13 mouse cellular contexts compared by ENCODE assay signal in the genomic region with DNA sequence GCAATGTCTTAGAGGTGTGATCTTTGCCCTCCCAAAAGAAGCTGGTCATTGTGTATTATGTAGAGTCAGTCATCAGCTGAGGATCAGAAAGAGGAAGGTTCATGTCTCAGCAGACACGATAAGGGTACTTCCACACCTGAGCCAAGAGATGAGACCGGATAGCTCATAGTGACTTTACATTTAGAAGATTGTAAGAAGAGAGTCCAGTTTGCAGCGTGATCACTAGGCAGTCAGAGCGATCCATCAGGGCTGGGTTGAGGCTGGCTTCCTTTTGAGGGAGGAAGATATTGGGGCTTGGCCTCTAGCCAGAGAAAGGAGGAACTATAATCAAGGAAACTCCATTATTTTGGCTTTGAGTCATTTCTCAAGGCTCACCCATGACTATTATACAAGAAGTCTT. TPM values are rescaled to one million over a fixed set of nuclear protein-coding genes. Genes with fewer than 3 reads are reported as not detected.
DNase-seq lines count a peak whose midpoint lies in the region; ATAC-seq and TF ChIP-seq lines count a peak whose summit lies in the region.
"Had no signal": no experiment of that assay in that cellular context is flagged by ENCODE, and none has a peak within 500 bp of the region (broad histone marks: within the 10 kb centered on the region; RNA-seq: fewer than 3 reads in every experiment).

No protein-coding gene starts in this region.

- no peak overlapping the region for H3K9ac ChIP-seq in lung, embryonic 14.5 days
- H3K9ac ChIP-seq in hindbrain, embryonic 13.5 days = no peak overlapping the region
- H3K9ac ChIP-seq: embryonic facial prominence, embryonic 13.5 days; hindbrain, embryonic 15.5 days had no signal

- no peak overlapping the region for H3K4me2 ChIP-seq in lung, embryonic 14.5 days
- H3K4me2 ChIP-seq in hindbrain, embryonic 13.5 days = no peak overlapping the region
- H3K4me2 ChIP-seq: embryonic facial prominence, embryonic 13.5 days; hindbrain, embryonic 15.5 days had no signal

- peaks cover 4% of the 10 kb centered on the region; the same call in 1 of the 2 replicates for H3K4me1 ChIP-seq in lung, embryonic 14.5 days (ENCODE audit: insufficient read depth)
- peaks cover 21% of the 10 kb centered on the region for H3K4me1 ChIP-seq in lung, adult 2 months (ENCODE audit: control insufficient read depth, insufficient read depth, low read length)
- peaks cover 4% of the 10 kb centered on the region for H3K4me1 ChIP-seq in hindbrain, embryonic 13.5 days (replicated peaks)

- no peak for TF ChIP-seq POLR2A in lung, adult 2 months (IDR thresholded peaks at IDR 0.05; ENCODE audit: borderline replicate concordance, extremely low read depth, low read depth, low read length)

- H3K27ac ChIP-seq in lung, embryonic 14.5 days (ENCODE audit: low read depth) = no peak overlapping the region
- no peak overlapping the region for H3K27ac ChIP-seq in hindbrain, embryonic 13.5 days
- H3K27ac ChIP-seq: embryonic facial prominence, embryonic 13.5 days; hindbrain, embryonic 15.5 days had no signal

- no peaks in the 10 kb centered on the region for H3K36me3 ChIP-seq in lung, embryonic 14.5 days (ENCODE audit: insufficient read depth)
- no peaks in the 10 kb centered on the region for H3K36me3 ChIP-seq in hindbrain, embryonic 13.5 days
- H3K36me3 ChIP-seq: embryonic facial prominence, embryonic 13.5 days; hindbrain, embryonic 15.5 days had no signal

- TF ChIP-seq CTCF in lung, embryonic 14.5 days (IDR thresholded peaks at IDR 0.05; ENCODE audit: low read depth) = no peak
- no peak for TF ChIP-seq CTCF in lung, adult 2 months (IDR thresholded peaks at IDR 0.05; ENCODE audit: insufficient read depth, low read length)

- 0 out of 2 replicates have a peak, but pooled peaks have one; percentile 49 for ATAC-seq in lung, embryonic 14.5 days (ENCODE audit: insufficient read depth)
- ATAC-seq in hematopoietic stem cell, adult 5-6 weeks (replicated peaks in 1 of 2; ENCODE audit: insufficient read depth in 1 of 2, low FRiP score in 2 of 2, low TSS enrichment in 1 of 2, low read depth in 1 of 2, poor library complexity in 2 of 2, severe bottlenecking in 2 of 2) = peak; percentile 53 to 57; a peak in 2 of 4 replicates
- no peak for ATAC-seq in hindbrain, embryonic 13.5 days (ENCODE audit: low FRiP score)

- no peaks in the 10 kb centered on the region for H3K27me3 ChIP-seq in lung, embryonic 14.5 days (ENCODE audit: insufficient read depth, low read length)
- H3K27me3 ChIP-seq in hindbrain, embryonic 13.5 days = no peaks in the 10 kb centered on the region
- H3K27me3 ChIP-seq: embryonic facial prominence, embryonic 13.5 days; hindbrain, embryonic 15.5 days had no signal

- 68% methylated on average over 4 of the region's 4 CpGs for WGBS in lung, embryonic 14.5 days
- WGBS in lung, adult 2 months = 31% methylated on average over 4 of the region's 4 CpGs
- 89% methylated on average over 4 of the region's 4 CpGs for WGBS in hindbrain, embryonic 13.5 days

- H3K4me3 ChIP-seq in lung, embryonic 14.5 days (ENCODE audit: low read depth, low read length) = no peak overlapping the region
- H3K4me3 ChIP-seq in lung, adult 2 months (replicated peaks; ENCODE audit: extremely low read depth, low read depth, low read length) = no peak overlapping the region
- H3K4me3 ChIP-seq in hindbrain, embryonic 13.5 days = no peak overlapping the region
- H3K4me3 ChIP-seq: embryonic facial prominence, embryonic 13.5 days; hindbrain, embryonic 15.5 days; myocyte had no signal

- H3K9me3 ChIP-seq in lung, embryonic 14.5 days (ENCODE audit: low read depth, low read length) = no peaks in the 10 kb centered on the region
- no peaks in the 10 kb centered on the region for H3K9me3 ChIP-seq in hindbrain, embryonic 13.5 days
- H3K9me3 ChIP-seq: embryonic facial prominence, embryonic 13.5 days; hindbrain, embryonic 15.5 days had no signal

- DNase-seq in lung, embryonic 14.5 days = peak; percentile 56
- DNase-seq in lung, adult 2 months = no peak
- peak; percentile 65 to 70 for DNase-seq in heart, adult 9 months (ENCODE audit: low spot score in 2 of 2)
- no peak for DNase-seq in adipocyte (ENCODE audit: low spot score)
- no peak for DNase-seq in T-cell, adult 2 months (ENCODE audit: low spot score)
- DNase-seq: cerebellum, adult 11 months had no signal

RNA-seq across cellular contexts. Expression of a gene that starts 6.0 kb away (rescaled TPM):
- 36.0 and 38.3 TPM in 2 replicates for polyA plus RNA-seq in lung, embryonic 14.5 days (2014; fragmentation: Nextera tagmentation; extraction: Ambion mirVana)
- polyA plus RNA-seq in lung, adult 2 months (2012; rRNA removed) = 155 and 165 TPM in 2 replicates
- total RNA-seq in hematopoietic stem cell, adult 5-6 weeks (2017) = 27.5 and 29.7 TPM in 2 replicates
- polyA plus RNA-seq in hindbrain, embryonic 13.5 days (2015; fragmentation: Nextera tagmentation; extraction: Ambion mirVana) = 19.9 and 25.6 TPM in 2 replicates

RNA-seq across cellular contexts. Expression of a gene that starts 22.7 kb away (rescaled TPM):
- polyA plus RNA-seq in lung, embryonic 14.5 days (2014; fragmentation: Nextera tagmentation; extraction: Ambion mirVana) = 18.6 and 20.1 TPM in 2 replicates
- polyA plus RNA-seq in lung, adult 2 months (2012; rRNA removed) = 19.1 and 29.8 TPM in 2 replicates
- total RNA-seq in hematopoietic stem cell, adult 5-6 weeks (2017) = 12.8 and 14.8 TPM in 2 replicates
- polyA plus RNA-seq in hindbrain, embryonic 13.5 days (2015; fragmentation: Nextera tagmentation; extraction: Ambion mirVana) = 10.0 and 10.8 TPM in 2 replicates

RNA-seq across cellular contexts. Expression of a gene that starts 56.9 kb away (rescaled TPM):
- not detected in 2 replicates for polyA plus RNA-seq in lung, embryonic 14.5 days (2014; fragmentation: Nextera tagmentation; extraction: Ambion mirVana)
- polyA plus RNA-seq in lung, adult 2 months (2012; rRNA removed) = 0.05 TPM in 1 of 2 replicates, not detected in the other
- total RNA-seq in hematopoietic stem cell, adult 5-6 weeks (2017) = not detected in 2 replicates
- polyA plus RNA-seq in hindbrain, embryonic 13.5 days (2015; fragmentation: Nextera tagmentation; extraction: Ambion mirVana) = not detected in 2 replicates
- polyA plus RNA-seq: embryonic facial prominence, embryonic 13.5 days; hindbrain, embryonic 15.5 days; large intestine, adult 2 months; limb, embryonic 11.5 days; myocyte had no signal

RNA-seq across cellular contexts. Expression of a gene that starts 59.9 kb away (rescaled TPM):
- polyA plus RNA-seq in lung, embryonic 14.5 days (2014; fragmentation: Nextera tagmentation; extraction: Ambion mirVana) = 30.3 and 31.3 TPM in 2 replicates
- 18.4 and 20.3 TPM in 2 replicates for polyA plus RNA-seq in lung, adult 2 months (2012; rRNA removed)
- total RNA-seq in hematopoietic stem cell, adult 5-6 weeks (2017) = 23.0 and 25.0 TPM in 2 replicates
- polyA plus RNA-seq in hindbrain, embryonic 13.5 days (2015; fragmentation: Nextera tagmentation; extraction: Ambion mirVana) = 14.7 and 17.0 TPM in 2 replicates

Comparison
In these comparisons a context has a peak if more than half of its experiments do, and no peak if none do; other contexts are left out.
1. DNase-seq: peak in lung, embryonic 14.5 days (single experiment) and heart, adult 9 months (2 of 2); none in lung, adult 2 months (single experiment), adipocyte (single experiment) and T-cell, adult 2 months (single experiment).